22 mouse cellular contexts compared by ENCODE assay signal in genomic region chr16:30936471-30936870, GRCm38 (mm10).
DNase-seq lines count a peak whose midpoint lies in the region; ATAC-seq and TF ChIP-seq lines count a peak whose summit lies in the region.
"Had no signal": no experiment of that assay in that cellular context is flagged by ENCODE, and none has a peak within 500 bp of the region (broad histone marks: within the 10 kb centered on the region; RNA-seq: fewer than 3 reads in every experiment).

No protein-coding gene starts in this region.

- no peak for TF ChIP-seq CTCF in CH12.LX (conservative IDR thresholded peaks at IDR 0.05 in 1 of 2, IDR thresholded peaks at IDR 0.05 in 1 of 2; ENCODE audit: low read depth in 2 of 2, low read length in 2 of 2)
- TF ChIP-seq CTCF in E14TG2a.4 (conservative IDR thresholded peaks at IDR 0.05; ENCODE audit: low read length), result no peak

- no peaks in the 10 kb centered on the region for H3K27me3 ChIP-seq in CH12.LX (replicated peaks)
- no peaks in the 10 kb centered on the region for H3K27me3 ChIP-seq in E14TG2a.4 (ENCODE audit: insufficient read depth, low read length)
- no peaks in the 10 kb centered on the region for H3K27me3 ChIP-seq in limb, embryonic 10.5 days (ENCODE audit: low read depth, poor library complexity, severe bottlenecking)
- H3K27me3 ChIP-seq: embryonic facial prominence, embryonic 15.5 days; heart, embryonic 15.5 days; hindbrain, embryonic 15.5 days had no signal

- H3K9me3 ChIP-seq in CH12.LX (replicated peaks; ENCODE audit: low read length), result no peaks in the 10 kb centered on the region
- H3K9me3 ChIP-seq in E14TG2a.4 (ENCODE audit: low read length), result no peaks in the 10 kb centered on the region
- H3K9me3 ChIP-seq in limb, embryonic 10.5 days (replicated peaks), result no peaks in the 10 kb centered on the region
- H3K9me3 ChIP-seq: embryonic facial prominence, embryonic 15.5 days; G1E; heart, embryonic 15.5 days; hindbrain, embryonic 15.5 days had no signal

- dilution Hi-C loops in CH12.LX (cut with MboI; ENCODE audit: extremely low pct_ligation_motif_present, extremely low pct_unique_long_range_greater_than_20kb, low sequenced_read_pairs), result no loop called here

- no peaks in the 10 kb centered on the region for H3K79me2 ChIP-seq in CH12.LX (replicated peaks; ENCODE audit: control insufficient read depth, extremely low read depth, insufficient read depth, poor library complexity, severe bottlenecking)

- H3K4me1 ChIP-seq in CH12.LX (ENCODE audit: control insufficient read depth in 1 of 2, insufficient read depth in 2 of 2) (peaks cover 48 to 58% of the 10 kb centered on the region in 2 experiments), E14TG2a.4 (replicated peaks; ENCODE audit: low read depth, low read length) (peaks cover 81% of the 10 kb centered on the region)
- H3K4me1 ChIP-seq in limb, embryonic 10.5 days, result peaks cover 53% of the 10 kb centered on the region

- in situ Hi-C loops in CH12.LX (cut with MboI; ENCODE audit: low pct_ligation_motif_present, low pct_unique_long_range_greater_than_20kb, low sequenced_read_pairs), result loop anchor here (10.0 kb wide), 1 partner anchor 112 kb away; no protein-coding TSS in a partner anchor

- peak; percentile 46 for TF ChIP-seq EP300 in CH12.LX (IDR thresholded peaks at IDR 0.05; ENCODE audit: low read length)

- no peak; the same call in 1 of the 2 replicates for TF ChIP-seq POLR2A in CH12.LX (IDR thresholded peaks at IDR 0.05; ENCODE audit: low read depth, low read length)

- ATAC-seq in megakaryocyte, adult 5-6 weeks (ENCODE audit: poor library complexity, severe bottlenecking), result no peak
- ATAC-seq: forebrain, embryonic 16.5 days; inflammation-experienced regulatory T-cells, adult 6 months; intestine, postnatal 0 days had no signal

- H3K4me3 ChIP-seq in CH12.LX (replicated peaks in 1 of 3; ENCODE audit: low read depth in 2 of 3, low read length in 2 of 3, poor library complexity in 1 of 3), result peak overlapping the region; percentile 46 to 60 (median 51)
- peak overlapping the region; percentile 52 for H3K4me3 ChIP-seq in E14TG2a.4 (replicated peaks; ENCODE audit: low read length)
- no peak overlapping the region for H3K4me3 ChIP-seq in limb, embryonic 10.5 days
- H3K4me3 ChIP-seq: embryonic facial prominence, embryonic 15.5 days; erythroblast, embryonic 14.5 days; gastrocnemius, adult 2 months; heart, embryonic 15.5 days; hindbrain, embryonic 15.5 days had no signal

- peak overlapping the region; percentile 98 for H3K27ac ChIP-seq in CH12.LX (ENCODE audit: insufficient read depth, low read depth)
- peak overlapping the region; percentile 7; the same call in 1 of the 2 replicates for H3K27ac ChIP-seq in limb, embryonic 10.5 days
- H3K27ac ChIP-seq: embryonic facial prominence, embryonic 15.5 days; gastrocnemius, adult 2 months; heart, embryonic 15.5 days; hindbrain, embryonic 15.5 days had no signal

- H3K9ac ChIP-seq in CH12.LX (ENCODE audit: insufficient read depth, low read depth), result peak overlapping the region; percentile 78
- H3K9ac ChIP-seq: embryonic facial prominence, embryonic 15.5 days; heart, embryonic 15.5 days; hindbrain, embryonic 15.5 days had no signal

- 28% methylated on average over 6 of the region's 6 CpGs for WGBS in limb, embryonic 10.5 days

- TF ChIP-seq RAD21 in CH12.LX (IDR thresholded peaks at IDR 0.05; ENCODE audit: low read depth, low read length), result no peak

- peak overlapping the region; percentile 73 for H3K4me2 ChIP-seq in CH12.LX (ENCODE audit: insufficient read depth, low read depth, poor library complexity, severe bottlenecking)
- H3K4me2 ChIP-seq: embryonic facial prominence, embryonic 15.5 days; heart, embryonic 15.5 days; hindbrain, embryonic 15.5 days had no signal

- H3K36me3 ChIP-seq in CH12.LX (replicated peaks in 1 of 2; ENCODE audit: control insufficient read depth in 1 of 2, insufficient read depth in 1 of 2, low read length in 1 of 2), result peaks cover 0 to 15% of the 10 kb centered on the region in 2 experiments
- H3K36me3 ChIP-seq in E14TG2a.4 (ENCODE audit: insufficient read depth, low read length), result no peaks in the 10 kb centered on the region
- no peaks in the 10 kb centered on the region for H3K36me3 ChIP-seq in limb, embryonic 10.5 days
- H3K36me3 ChIP-seq: embryonic facial prominence, embryonic 15.5 days; G1E; heart, embryonic 15.5 days; hindbrain, embryonic 15.5 days had no signal

- DNase-seq in heart, adult 11 months, result peak; percentile 82
- no peak for DNase-seq in heart, postnatal 4 days
- peak; percentile 92 for DNase-seq in CH12.LX (ENCODE audit: extremely low read depth)
- no peak for DNase-seq in limb, embryonic 10.5 days (ENCODE audit: low spot score)
- DNase-seq: adrenal gland, postnatal 10 days; cerebellum, adult 11 months; cerebellum, adult 8-10 months; cerebellum, postnatal 14 days; gastrocnemius, adult 2 months; gastrocnemius, postnatal 25 days; heart, postnatal 14 days; kidney, adult 8-10 months had no signal

TF ChIP-seq in CH12.LX, 34 proteins besides CTCF, POLR2A, EP300 and RAD21:
- TF ChIP-seq ETS1 (conservative IDR thresholded peaks at IDR 0.05; ENCODE audit: low read depth, low read length) (no peak; the same call in 1 of the 2 replicates), CHD1 (IDR thresholded peaks at IDR 0.05; ENCODE audit: low read depth, low read length) (0 out of 2 replicates have a peak, but pooled peaks have one; percentile 84), JUN (IDR thresholded peaks at IDR 0.05; ENCODE audit: insufficient read depth, low read depth, low read length) (no peak), BHLHE40 (IDR thresholded peaks at IDR 0.05; ENCODE audit: low read depth, low read length) (peak; percentile 50), RCOR1 (conservative IDR thresholded peaks at IDR 0.05; ENCODE audit: low read depth, low read length) (peak; percentile 44; the same call in 1 of the 2 replicates), ZMIZ1 (IDR thresholded peaks at IDR 0.05; ENCODE audit: low read depth, low read length) (peak; percentile 34; the same call in 1 of the 2 replicates), UBTF (IDR thresholded peaks at IDR 0.05; ENCODE audit: low read depth, low read length) (no peak), TCF12 (IDR thresholded peaks at IDR 0.05; ENCODE audit: low read depth, low read length) (peak; percentile 85), NRF1 (IDR thresholded peaks at IDR 0.05; ENCODE audit: low read depth, low read length) (0 out of 2 replicates have a peak, but pooled peaks have one; percentile 12), GABPA (IDR thresholded peaks at IDR 0.05; ENCODE audit: insufficient replicate concordance, low read depth, low read length) (no peak), MEF2A (IDR thresholded peaks at IDR 0.05; ENCODE audit: borderline replicate concordance, low read depth, low read length) (peak; percentile 59; the same call in 1 of the 2 replicates), JUND (conservative IDR thresholded peaks at IDR 0.05; ENCODE audit: low read depth, low read length) (no peak), KAT2A (IDR thresholded peaks at IDR 0.05; ENCODE audit: insufficient replicate concordance, low read length) (no peak), SIN3A (IDR thresholded peaks at IDR 0.05; ENCODE audit: low read length) (0 out of 2 replicates have a peak, but pooled peaks have one; percentile 46), NELFE (IDR thresholded peaks at IDR 0.05; ENCODE audit: low read depth, low read length) (0 out of 2 replicates have a peak, but pooled peaks have one; percentile 35), IRF4 (IDR thresholded peaks at IDR 0.05; ENCODE audit: low read depth, low read length) (peak; percentile 83), MYC (IDR thresholded peaks at IDR 0.05; ENCODE audit: low read depth, low read length) (0 out of 2 replicates have a peak, but pooled peaks have one; percentile 58), SMC3 (IDR thresholded peaks at IDR 0.05; ENCODE audit: low read depth, low read length) (peak; percentile 19), MAFK (IDR thresholded peaks at IDR 0.05; ENCODE audit: insufficient replicate concordance, low read length) (0 out of 2 replicates have a peak, but pooled peaks have one; percentile 55), CHD2 (IDR thresholded peaks at IDR 0.05; ENCODE audit: low read length) (peak; percentile 71), HCFC1 (IDR thresholded peaks at IDR 0.05; ENCODE audit: low read depth, low read length) (0 out of 2 replicates have a peak, but pooled peaks have one; percentile 40)

Comparison
In these comparisons a context has a peak if more than half of its experiments do, and no peak if none do; other contexts are left out.
1. DNase-seq: peak in heart, adult 11 months (single experiment) and CH12.LX (single experiment); none in heart, postnatal 4 days (single experiment) and limb, embryonic 10.5 days (single experiment).